Mouse (Mus musculus) liver, adult 2 months (tissue): ENCODE data around the gene Mfsd2b. TPM values are rescaled to one million over a fixed set of nuclear protein-coding genes. Genes with fewer than 3 reads are reported as not detected.

Source experiments
- DNase-seq: peaks from one replicate; pipeline ENCODE4 v3.0.0-alpha.2; 2011; ENCODE audit warnings: low read depth, low spot score; ENCODE audit errors: extremely low read depth
- H3K27ac ChIP-seq: fragments of 200-500 bp; replicated peaks from 2 replicates; pipeline ENCODE4 v1.5.1; 2012; ENCODE audit warnings: low read depth, mild to moderate bottlenecking, control low read depth, inconsistent platforms, low read length; ENCODE audit not compliant: insufficient read depth
- H3K27me3 ChIP-seq: fragments of 200-500 bp; 2 replicates; pipeline ENCODE4 v1.6.1; 2012; ENCODE audit warnings: mild to moderate bottlenecking, moderate library complexity, low read length, inconsistent platforms; ENCODE audit not compliant: control insufficient read depth, insufficient read depth
- H3K36me3 ChIP-seq: fragments of 200-500 bp; 2 replicates; pipeline ENCODE4 v1.6.1; 2012; ENCODE audit warnings: low read length, inconsistent platforms; ENCODE audit not compliant: control insufficient read depth, insufficient read depth
- H3K4me1 ChIP-seq: fragments of 200-500 bp; 2 replicates; pipeline ENCODE4 v1.6.1; 2011; ENCODE audit warnings: low read length; ENCODE audit not compliant: control insufficient read depth, insufficient read depth
- H3K4me3 ChIP-seq: fragments of 200-500 bp; 2 replicates; pipeline ENCODE4 v1.5.1; 2011; ENCODE audit warnings: low read depth, mild to moderate bottlenecking, control low read depth, low read length, moderate library complexity; ENCODE audit not compliant: insufficient read depth
- H3K79me2 ChIP-seq: fragments of 200-500 bp; 2 replicates; pipeline ENCODE4 v1.6.1; 2012; ENCODE audit warnings: inconsistent platforms, mild to moderate bottlenecking, low read length, moderate library complexity; ENCODE audit not compliant: control insufficient read depth, insufficient read depth
- H3K9ac ChIP-seq: fragments of 200-500 bp; 2 replicates; pipeline ENCODE4 v1.6.1; 2012; ENCODE audit warnings: low read depth, mild to moderate bottlenecking, control low read depth, inconsistent platforms, low read length
- CTCF ChIP-seq: fragments of 200-500 bp; IDR thresholded peaks from 2 replicates; pipeline ENCODE4 v1.5.1; 2011; ENCODE audit warnings: low read depth, low read length, control low read depth
- POLR2A ChIP-seq: fragments of 200-500 bp; IDR thresholded peaks from 2 replicates; pipeline ENCODE4 v1.6.1; 2011; ENCODE audit warnings: low read length, control low read depth; ENCODE audit not compliant: insufficient read depth; ENCODE audit errors: extremely low read depth
- WGBS: fragments of 180-500 bp; shearing (Covaris S2); methylation state at CpG from one replicate; pipeline ENCODE4 v1.1.7; 2018; 5-methylcytosine and 5-hydroxymethylcytosine counted together
- polyA plus RNA-seq: library from polyadenylated mRNA; depleted of rRNA; stranded (reverse); fragments of >200 nt; gene quantifications from 2 replicates; pipeline ENCODE4 v1.2.3, GENCODE M21; 2012
- total RNA-seq: library from RNA; depleted of rRNA; stranded (reverse); fragments of >200 nt; gene quantifications from 2 replicates; pipeline ENCODE4 v1.2.3, GENCODE M21; 2014

The Mfsd2b gene
- total and polyA plus RNA-seq, 2 experiments, result 0.18 to 0.39 TPM

- WGBS, result 97% methylated on average over 2 of the region's 2 CpGs
- DNase-seq, result no peak
- TF ChIP-seq POLR2A (no peak), CTCF (no peak)
Observed at GRCm38 (mm10) chr12:4882086-4882485, 7.9 kb upstream of the Mfsd2b start.

GRCm38 (mm10) chr12:4879048-4879447, 4.9 kb upstream of the Mfsd2b start:
- WGBS, result 95% methylated on average over 5 of the region's 5 CpGs
- H3K4me1 ChIP-seq, result peaks cover 5% of the 10 kb centered on the region
- no peak overlapping the region for H3K9ac ChIP-seq
- DNase-seq, result peak; percentile 26
- no peak overlapping the region for H3K4me3 ChIP-seq
- no peaks in the 10 kb centered on the region for H3K79me2 ChIP-seq
- TF ChIP-seq CTCF (no peak), POLR2A (no peak)
- H3K36me3 ChIP-seq, result peaks cover 15% of the 10 kb centered on the region
- H3K27ac ChIP-seq, result no peak overlapping the region
- no peaks in the 10 kb centered on the region for H3K27me3 ChIP-seq

More at GRCm38 (mm10) chr12:4882086-4882485, 7.9 kb upstream of the Mfsd2b start:
- no peaks in the 10 kb centered on the region for H3K27me3 ChIP-seq
- no peak overlapping the region for H3K9ac ChIP-seq
- H3K4me1 ChIP-seq, result no peaks in the 10 kb centered on the region
- no peaks in the 10 kb centered on the region for H3K79me2 ChIP-seq
- H3K27ac ChIP-seq, result no peak overlapping the region
- no peak overlapping the region for H3K4me3 ChIP-seq
- H3K36me3 ChIP-seq, result peaks cover 24% of the 10 kb centered on the region

GRCm38 (mm10) chr12:4878296-4878783, 4.2 kb upstream of the Mfsd2b start:
- WGBS, result 85% methylated on average over 9 of the region's 9 CpGs
- TF ChIP-seq POLR2A (no peak), CTCF (no peak)
- peaks cover 15% of the 10 kb centered on the region for H3K36me3 ChIP-seq

GRCm38 (mm10) chr12:4875623-4876022, 1.5 kb upstream of the Mfsd2b start:
- Histone ChIP-seq H3K4me1 (peaks cover 7% of the 10 kb centered on the region), H3K9ac (no peak overlapping the region), H3K79me2 (no peaks in the 10 kb centered on the region), H3K27me3 (no peaks in the 10 kb centered on the region), H3K36me3 (peaks cover 4% of the 10 kb centered on the region; the same call in 1 of the 2 replicates), H3K27ac (no peak overlapping the region), H3K4me3 (no peak overlapping the region)
- TF ChIP-seq CTCF, result no peak
- no peak for TF ChIP-seq POLR2A
- DNase-seq, result peak; percentile 73
- WGBS, result 31% methylated on average over 8 of the region's 8 CpGs

More at GRCm38 (mm10) chr12:4878296-4878783, 4.2 kb upstream of the Mfsd2b start:
- H3K27ac ChIP-seq, result no peak overlapping the region
- H3K4me3 ChIP-seq, result no peak overlapping the region
- no peak overlapping the region for H3K9ac ChIP-seq
- H3K79me2 ChIP-seq, result no peaks in the 10 kb centered on the region
- peaks cover 7% of the 10 kb centered on the region for H3K4me1 ChIP-seq
- no peak for DNase-seq
- no peaks in the 10 kb centered on the region for H3K27me3 ChIP-seq

GRCm38 (mm10) chr12:4873531-4873930, 628 bp downstream of the Mfsd2b start:
- Histone ChIP-seq H3K27ac (no peak overlapping the region), H3K9ac (no peak overlapping the region), H3K4me3 (no peak overlapping the region), H3K4me1 (peaks cover 7% of the 10 kb centered on the region), H3K36me3 (no peaks in the 10 kb centered on the region), H3K27me3 (no peaks in the 10 kb centered on the region), H3K79me2 (no peaks in the 10 kb centered on the region)
- TF ChIP-seq POLR2A (no peak), CTCF (no peak)
- 87% methylated on average over 6 of the region's 6 CpGs for WGBS
- DNase-seq, result no peak

GRCm38 (mm10) chr12:4872983-4873477, 1.1 kb downstream of the Mfsd2b start:
- Histone ChIP-seq H3K27me3 (no peaks in the 10 kb centered on the region), H3K4me3 (no peak overlapping the region), H3K79me2 (no peaks in the 10 kb centered on the region), H3K27ac (no peak overlapping the region), H3K36me3 (no peaks in the 10 kb centered on the region), H3K9ac (no peak overlapping the region), H3K4me1 (peaks cover 7% of the 10 kb centered on the region)
- TF ChIP-seq POLR2A (no peak), CTCF (no peak)
- DNase-seq, result no peak
- WGBS, result 86% methylated on average over 5 of the region's 5 CpGs
